In genomic region chr8:103644106-103644505, GRCm38 (mm10) we compare ENCODE assay signal across 8 mouse cellular contexts.
DNase-seq lines count a peak whose midpoint lies in the region; ATAC-seq lines count a peak whose summit lies in the region.
"Had no signal": no experiment of that assay in that cellular context is flagged by ENCODE, and none has a peak within 500 bp of the region (broad histone marks: within the 10 kb centered on the region; RNA-seq: fewer than 3 reads in every experiment).

No protein-coding gene starts in this region.

- no peaks in the 10 kb centered on the region for H3K27me3 ChIP-seq in hindbrain, embryonic 16.5 days (replicated peaks; ENCODE audit: control insufficient read depth, insufficient read depth, low read length)
- no peaks in the 10 kb centered on the region for H3K27me3 ChIP-seq in hindbrain, embryonic 10.5 days (ENCODE audit: insufficient read depth, poor library complexity, severe bottlenecking)
- H3K27me3 ChIP-seq: embryonic facial prominence, embryonic 15.5 days had no signal

- H3K4me1 ChIP-seq in hindbrain, embryonic 16.5 days (ENCODE audit: control insufficient read depth, insufficient read depth, low read depth, low read length): no peaks in the 10 kb centered on the region
- H3K4me1 ChIP-seq in hindbrain, embryonic 10.5 days (replicated peaks): no peaks in the 10 kb centered on the region

- no peaks in the 10 kb centered on the region for H3K36me3 ChIP-seq in hindbrain, embryonic 16.5 days (ENCODE audit: control insufficient read depth, insufficient read depth, low read length)
- no peaks in the 10 kb centered on the region for H3K36me3 ChIP-seq in hindbrain, embryonic 10.5 days
- H3K36me3 ChIP-seq: embryonic facial prominence, embryonic 15.5 days had no signal

- no peak overlapping the region for H3K27ac ChIP-seq in hindbrain, embryonic 16.5 days (ENCODE audit: low read depth, low read length)
- H3K27ac ChIP-seq in hindbrain, embryonic 10.5 days: no peak overlapping the region
- H3K27ac ChIP-seq: embryonic facial prominence, embryonic 15.5 days had no signal

- H3K9me3 ChIP-seq in hindbrain, embryonic 16.5 days (ENCODE audit: control insufficient read depth, low read length): no peaks in the 10 kb centered on the region
- H3K9me3 ChIP-seq in hindbrain, embryonic 10.5 days: no peaks in the 10 kb centered on the region
- H3K9me3 ChIP-seq: embryonic facial prominence, embryonic 15.5 days had no signal

- DNase-seq in hindbrain, embryonic 10.5 days (ENCODE audit: low spot score): no peak
- peak; percentile 66 to 68 for DNase-seq in adrenal gland, postnatal 36 days
- DNase-seq in layer of hippocampus, adult 11-12 months (ENCODE audit: low spot score): peak; percentile 51
- peak; percentile 66 for DNase-seq in lung, postnatal 14 days
- DNase-seq in neural tube, embryonic 10.5 days (ENCODE audit: extremely low spot score, low spot score): no peak
- no peak for DNase-seq in thymus, postnatal 36 days

- H3K4me3 ChIP-seq in hindbrain, embryonic 16.5 days (ENCODE audit: low read length): no peak overlapping the region
- H3K4me3 ChIP-seq in hindbrain, embryonic 10.5 days: no peak overlapping the region
- H3K4me3 ChIP-seq: embryonic facial prominence, embryonic 15.5 days had no signal

- no peak overlapping the region for H3K9ac ChIP-seq in hindbrain, embryonic 16.5 days (ENCODE audit: low read depth, low read length)
- H3K9ac ChIP-seq: embryonic facial prominence, embryonic 15.5 days had no signal

- no peak overlapping the region for H3K4me2 ChIP-seq in hindbrain, embryonic 16.5 days (ENCODE audit: low read length)
- H3K4me2 ChIP-seq: embryonic facial prominence, embryonic 15.5 days had no signal

- 47% methylated on average over 6 of the region's 6 CpGs for WGBS in hindbrain, embryonic 16.5 days
- 83% methylated on average over 6 of the region's 6 CpGs for WGBS in hindbrain, embryonic 10.5 days

- ATAC-seq in hindbrain, embryonic 16.5 days: peak; percentile 61; the same call in 1 of the 2 replicates

Comparison
In these comparisons a context has a peak if more than half of its experiments do, and no peak if none do; other contexts are left out.
1. DNase-seq: peak in adrenal gland, postnatal 36 days (2 of 2), layer of hippocampus, adult 11-12 months (single experiment) and lung, postnatal 14 days (single experiment); none in hindbrain, embryonic 10.5 days (single experiment), neural tube, embryonic 10.5 days (single experiment) and thymus, postnatal 36 days (0 of 2).